Mouse (Mus musculus): Measurements from ENCODE around the gene Myom3. TPM values are rescaled to one million over a fixed set of nuclear protein-coding genes. Genes with fewer than 3 reads are reported as not detected.

Myom3 gene
- polyA plus RNA-seq, 1 experiment from 2014 or later, result 0.66 TPM

DNA sequence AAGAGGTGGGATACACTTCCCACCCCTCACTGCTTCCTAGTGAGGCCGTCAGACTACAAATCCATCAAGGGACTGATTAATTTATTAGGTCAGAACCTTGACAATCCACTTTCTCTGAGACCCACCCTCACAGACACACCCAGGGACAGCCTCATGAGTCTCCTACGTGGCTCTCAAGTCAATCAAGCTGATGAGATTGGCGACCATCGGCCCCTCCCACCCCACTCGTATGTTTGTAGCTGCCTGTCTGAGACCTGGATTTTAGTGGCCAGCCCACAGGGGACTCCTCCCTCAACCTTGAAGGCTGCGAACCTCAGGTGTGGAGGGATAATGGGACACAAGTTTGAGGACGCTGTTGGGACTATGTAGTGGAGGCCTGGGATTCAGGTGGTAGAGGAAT is 20.4 kb upstream of the Myom3 start:
- no peak overlapping the region for H3K4me3 ChIP-seq (ENCODE audit: low read depth, low read length)
- H3K9me3 ChIP-seq (ENCODE audit: control insufficient read depth), result no peaks in the 10 kb centered on the region
- no peaks in the 10 kb centered on the region for H3K27me3 ChIP-seq (replicated peaks; ENCODE audit: control insufficient read depth, insufficient read depth, low read length)
- whole genome bisulfite sequencing, result 32% methylated on average over 7 of the region's 7 CpGs
- H3K36me3 ChIP-seq (ENCODE audit: control insufficient read depth, insufficient read depth), result peaks cover 42% of the 10 kb centered on the region
- H3K4me2 ChIP-seq (replicated peaks; ENCODE audit: low read depth), result no peak overlapping the region
- ATAC-seq, result peak; percentile 21; the same call in 1 of the 2 replicates
- H3K27ac ChIP-seq (ENCODE audit: low read depth, low read length), result peak overlapping the region; percentile 62
- peaks cover 10% of the 10 kb centered on the region for H3K4me1 ChIP-seq (replicated peaks; ENCODE audit: control insufficient read depth, insufficient read depth, low read length)
- TF ChIP-seq CTCF (IDR thresholded peaks at IDR 0.05; ENCODE audit: low read depth), result no peak
- H3K9ac ChIP-seq (ENCODE audit: low read depth, low read length), result no peak overlapping the region

- Histone ChIP-seq H3K4me2 (replicated peaks; ENCODE audit: low read depth) (no peak overlapping the region), H3K4me1 (replicated peaks; ENCODE audit: control insufficient read depth, insufficient read depth, low read length) (peaks cover 10% of the 10 kb centered on the region), H3K36me3 (ENCODE audit: control insufficient read depth, insufficient read depth) (peaks cover 37% of the 10 kb centered on the region), H3K9me3 (ENCODE audit: control insufficient read depth) (no peaks in the 10 kb centered on the region), H3K27ac (ENCODE audit: low read depth, low read length) (no peak overlapping the region), H3K9ac (ENCODE audit: low read depth, low read length) (no peak overlapping the region), H3K27me3 (replicated peaks; ENCODE audit: control insufficient read depth, insufficient read depth, low read length) (no peaks in the 10 kb centered on the region), H3K4me3 (ENCODE audit: low read depth, low read length) (no peak overlapping the region)
- WGBS, result 56% methylated on average over 14 of the region's 14 CpGs
- ATAC-seq, result peak; percentile 62
- TF ChIP-seq CTCF (IDR thresholded peaks at IDR 0.05; ENCODE audit: low read depth), result no peak
These were observed 19.8 kb upstream of the Myom3 start for GRCm38 (mm10) chr4:135739672-135740071.

DNA sequence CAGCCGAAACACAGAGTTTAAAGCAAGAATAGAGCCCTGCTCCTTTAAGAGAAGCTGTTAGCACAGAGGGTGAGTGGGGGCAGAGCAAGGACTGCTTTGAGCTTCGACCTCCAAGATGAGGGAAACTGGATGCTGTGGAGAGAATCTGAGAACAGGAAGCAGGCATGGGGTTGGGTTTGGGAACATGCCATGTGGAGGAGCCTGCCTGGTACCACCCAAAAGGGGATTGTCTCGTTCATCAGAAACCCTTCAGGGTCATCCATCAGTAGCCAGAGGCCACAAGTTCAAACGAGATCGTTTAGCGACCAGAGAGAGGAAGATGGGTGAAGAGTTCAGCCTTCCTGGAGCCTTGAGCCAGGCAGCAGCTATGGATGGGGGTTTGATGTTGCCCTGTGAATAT is 16.0 kb upstream of the Myom3 start:
- Histone ChIP-seq H3K4me1 (replicated peaks; ENCODE audit: control insufficient read depth, insufficient read depth, low read length) (peaks cover 7% of the 10 kb centered on the region), H3K27ac (ENCODE audit: low read depth, low read length) (0 out of 2 replicates have a peak overlapping the region, but pooled peaks have one; percentile 28), H3K36me3 (ENCODE audit: control insufficient read depth, insufficient read depth) (peaks cover 30% of the 10 kb centered on the region; the same call in 1 of the 2 replicates), H3K4me3 (ENCODE audit: low read depth, low read length) (no peak overlapping the region), H3K9me3 (ENCODE audit: control insufficient read depth) (no peaks in the 10 kb centered on the region), H3K27me3 (replicated peaks; ENCODE audit: control insufficient read depth, insufficient read depth, low read length) (no peaks in the 10 kb centered on the region), H3K4me2 (replicated peaks; ENCODE audit: low read depth) (no peak overlapping the region), H3K9ac (ENCODE audit: low read depth, low read length) (no peak overlapping the region)
- TF ChIP-seq CTCF (IDR thresholded peaks at IDR 0.05; ENCODE audit: low read depth), result no peak
- ATAC-seq, result no peak
- 23% methylated on average over 6 of the region's 6 CpGs for WGBS

DNA sequence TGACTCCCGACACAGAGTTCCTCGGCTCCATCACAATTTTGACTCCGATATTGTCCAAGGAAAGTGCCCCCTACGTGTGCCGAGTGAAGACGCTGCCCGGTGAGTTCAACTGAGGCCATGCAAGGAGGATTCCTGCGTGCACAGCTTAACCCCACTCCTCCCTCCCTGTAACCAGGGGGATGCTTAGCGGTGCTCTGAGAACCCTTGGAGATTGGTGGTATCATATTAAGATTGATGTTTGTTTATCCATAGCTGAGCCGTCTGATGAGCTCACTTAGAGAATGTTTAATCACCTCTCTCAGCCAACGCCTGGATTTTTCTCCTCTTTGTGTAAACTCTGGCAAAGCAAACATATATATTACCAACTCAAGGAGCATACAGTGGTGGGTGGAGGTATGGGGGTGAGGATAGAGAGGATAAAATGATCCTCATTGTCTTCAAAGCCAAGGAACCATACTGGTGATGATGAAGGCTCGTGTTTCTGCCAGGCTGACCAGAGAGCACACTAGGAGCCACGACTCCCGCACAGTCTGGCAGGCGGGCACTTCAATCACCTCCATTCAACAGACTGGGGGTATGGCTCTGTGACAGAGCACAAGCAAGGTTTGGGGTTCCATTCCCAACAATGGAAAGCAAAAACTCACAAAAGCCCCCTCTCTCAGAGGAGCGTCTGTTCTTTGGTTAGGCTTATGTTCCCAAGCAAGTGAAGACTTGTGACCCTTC is 14.6 kb upstream of the Myom3 start:
- peaks cover 41% of the 10 kb centered on the region; the same call in 1 of the 2 replicates for H3K36me3 ChIP-seq (ENCODE audit: control insufficient read depth, insufficient read depth)

GRCm38 (mm10) chr4:135745613-135746012 is 13.9 kb upstream of the Myom3 start:
- TF ChIP-seq CTCF (IDR thresholded peaks at IDR 0.05; ENCODE audit: low read depth), result no peak
- Histone ChIP-seq H3K9ac (ENCODE audit: low read depth, low read length) (0 out of 2 replicates have a peak overlapping the region, but pooled peaks have one; percentile 31), H3K27ac (ENCODE audit: low read depth, low read length) (peak overlapping the region; percentile 66), H3K36me3 (ENCODE audit: control insufficient read depth, insufficient read depth) (peaks cover 48% of the 10 kb centered on the region), H3K4me3 (ENCODE audit: low read depth, low read length) (no peak overlapping the region), H3K4me1 (replicated peaks; ENCODE audit: control insufficient read depth, insufficient read depth, low read length) (peaks cover 9% of the 10 kb centered on the region), H3K27me3 (replicated peaks; ENCODE audit: control insufficient read depth, insufficient read depth, low read length) (no peaks in the 10 kb centered on the region), H3K4me2 (replicated peaks; ENCODE audit: low read depth) (no peak overlapping the region), H3K9me3 (ENCODE audit: control insufficient read depth) (no peaks in the 10 kb centered on the region)
- WGBS, result 46% methylated on average over 10 of the region's 10 CpGs
- peak; percentile 47 for ATAC-seq

More for the DNA sequence above, 14.6 kb upstream of the Myom3 start:
- Histone ChIP-seq H3K4me2 (replicated peaks; ENCODE audit: low read depth) (no peak overlapping the region), H3K4me1 (replicated peaks; ENCODE audit: control insufficient read depth, insufficient read depth, low read length) (peaks cover 7% of the 10 kb centered on the region), H3K4me3 (ENCODE audit: low read depth, low read length) (no peak overlapping the region), H3K27me3 (replicated peaks; ENCODE audit: control insufficient read depth, insufficient read depth, low read length) (no peaks in the 10 kb centered on the region), H3K9me3 (ENCODE audit: control insufficient read depth) (no peaks in the 10 kb centered on the region), H3K9ac (ENCODE audit: low read depth, low read length) (peak overlapping the region; percentile 31; the same call in 1 of the 2 replicates), H3K27ac (ENCODE audit: low read depth, low read length) (peak overlapping the region; percentile 66; the same call in 1 of the 2 replicates)
- 24% methylated on average over 16 of the region's 16 CpGs for WGBS
- ATAC-seq, result peak; percentile 22; the same call in 1 of the 2 replicates
- TF ChIP-seq CTCF (IDR thresholded peaks at IDR 0.05; ENCODE audit: low read depth), result no peak

DNA sequence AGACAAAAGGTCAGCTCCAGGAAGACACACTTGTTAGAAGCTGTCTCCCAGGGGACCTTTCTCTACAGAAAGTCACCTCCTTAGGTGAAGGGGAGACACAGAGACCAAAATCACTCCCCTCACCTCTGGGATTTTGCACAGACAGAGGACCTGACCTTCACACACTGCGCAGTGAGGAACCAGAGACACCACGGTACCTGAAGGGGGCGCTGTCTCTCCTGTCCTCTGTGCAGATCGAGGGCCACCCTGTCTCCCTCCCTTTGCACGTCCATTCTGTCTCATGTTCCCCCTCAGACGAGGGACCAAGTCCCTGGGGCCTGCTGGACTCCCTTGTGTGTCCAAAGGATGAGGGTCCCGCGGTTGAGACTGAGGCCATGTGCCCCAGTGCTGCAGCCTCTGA is 8.6 kb upstream of the Myom3 start:
- Histone ChIP-seq H3K36me3 (ENCODE audit: control insufficient read depth, insufficient read depth) (peaks cover 46% of the 10 kb centered on the region), H3K4me3 (ENCODE audit: low read depth, low read length) (no peak overlapping the region), H3K4me2 (replicated peaks; ENCODE audit: low read depth) (no peak overlapping the region), H3K27ac (ENCODE audit: low read depth, low read length) (peak overlapping the region; percentile 93), H3K27me3 (replicated peaks; ENCODE audit: control insufficient read depth, insufficient read depth, low read length) (no peaks in the 10 kb centered on the region), H3K9ac (ENCODE audit: low read depth, low read length) (no peak overlapping the region), H3K9me3 (ENCODE audit: control insufficient read depth) (no peaks in the 10 kb centered on the region), H3K4me1 (replicated peaks; ENCODE audit: control insufficient read depth, insufficient read depth, low read length) (peaks cover 14% of the 10 kb centered on the region)
- ATAC-seq, result no peak
- peak; percentile 67 for TF ChIP-seq CTCF (IDR thresholded peaks at IDR 0.05; ENCODE audit: low read depth)
- WGBS, result 75% methylated on average over 8 of the region's 8 CpGs

All from intestine, postnatal 0 days (tissue).